Mouse (Mus musculus) myocyte (in vitro differentiated cells): ENCODE measurements around the gene Smyd5.

ENCODE experiments used
- MYOG ChIP-seq, 3 experiments: IDR thresholded peaks; one replicate each; pipeline ENCODE4 v1.6.1; 2011; ENCODE audit warnings: control low read depth in 2 of 3, low read depth in 2 of 3, mild to moderate bottlenecking in 2 of 3; ENCODE audit not compliant: insufficient read length in 2 of 3, control insufficient read depth in 1 of 3, insufficient read depth in 1 of 3
- POLR2A ChIP-seq: IDR thresholded peaks from one replicate; pipeline ENCODE4 v1.6.1; 2011; ENCODE audit warnings: low read depth, mild to moderate bottlenecking, control low read depth, moderate library complexity; ENCODE audit not compliant: insufficient read length

GRCm38 (mm10) chr6:85485738-85486137, 53.9 kb downstream of the Smyd5 start:
- TF ChIP-seq POLR2A = no peak
- TF ChIP-seq MYOG (IDR thresholded peaks at IDR 0.05; ENCODE audit: control insufficient read depth in 1 of 3, insufficient read depth in 1 of 3, insufficient read length in 2 of 3, low read depth in 2 of 3) = no peak
